Mouse (Mus musculus): ENCODE measurements at regions not wholly inside any gene's neighbourhood (a gene's known extent, or its start where the extent isn't known, plus 50 kb on each side); places are given as distances from the start of the nearest gene placed in this dataset.

DNA sequence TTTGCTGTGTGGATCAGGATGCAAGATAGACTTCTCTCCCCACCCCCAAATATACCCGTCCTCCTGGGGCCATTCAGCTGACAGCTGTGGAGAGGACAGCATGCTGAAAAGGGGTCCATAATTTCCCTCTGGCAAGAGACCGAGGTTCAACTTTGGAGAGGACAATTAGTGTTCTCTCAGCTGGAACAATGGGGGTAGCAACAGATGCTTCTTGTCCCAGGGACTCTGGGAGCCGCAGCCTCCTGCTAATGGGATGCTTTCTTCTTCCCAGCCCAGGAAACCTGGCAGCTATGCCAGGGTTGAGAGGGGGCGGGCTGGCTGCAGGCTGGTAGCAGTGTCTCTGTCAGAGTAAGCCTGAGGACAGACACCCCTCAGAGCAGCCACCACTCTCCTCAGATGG, 433.0 kb upstream of the Sall1 start:
- no peak overlapping the region for H3K27ac ChIP-seq (replicated peaks)
- no peaks in the 10 kb centered on the region for H3K36me3 ChIP-seq
- ATAC-seq (ENCODE audit: insufficient number of reproducible peaks, low FRiP score, low TSS enrichment, low read depth), result no peak
- H3K4me3 ChIP-seq (replicated peaks), result no peak overlapping the region
- no peaks in the 10 kb centered on the region for H3K9me3 ChIP-seq (replicated peaks)
- no peak overlapping the region for H3K9ac ChIP-seq
- H3K4me1 ChIP-seq, result no peaks in the 10 kb centered on the region
- no peaks in the 10 kb centered on the region; the same call in 1 of the 2 replicates for H3K27me3 ChIP-seq
- 33% methylated on average over 4 of the region's 4 CpGs for WGBS
- H3K4me2 ChIP-seq (replicated peaks), result no peak overlapping the region

DNA sequence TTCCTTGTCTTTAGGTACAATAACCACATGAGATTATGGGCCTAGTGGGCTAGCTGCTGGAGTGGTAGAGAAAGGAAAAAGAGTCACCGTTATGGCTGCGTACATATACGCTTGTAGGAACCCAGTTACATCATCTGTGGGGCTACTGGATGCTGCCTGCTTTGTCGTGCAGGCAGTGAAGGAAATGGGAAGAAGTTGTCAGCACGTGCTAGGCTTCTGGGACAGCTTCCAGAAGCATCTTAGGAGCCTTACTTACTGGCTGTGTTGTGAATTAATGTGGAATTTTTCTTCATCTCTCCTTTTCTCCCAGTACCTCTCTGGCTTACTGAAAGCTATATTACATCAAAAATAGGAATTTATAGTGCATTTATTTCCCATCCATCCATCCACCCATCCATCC, 427.2 kb upstream of the Sall1 start:
- H3K4me1 ChIP-seq, result no peaks in the 10 kb centered on the region
- no peaks in the 10 kb centered on the region for H3K36me3 ChIP-seq
- 81% methylated on average over 5 of the region's 5 CpGs for WGBS
- H3K9ac ChIP-seq, result no peak overlapping the region
- no peak overlapping the region for H3K27ac ChIP-seq (replicated peaks)
- no peak overlapping the region for H3K4me3 ChIP-seq (replicated peaks)
- no peaks in the 10 kb centered on the region; the same call in 1 of the 2 replicates for H3K27me3 ChIP-seq
- ATAC-seq (ENCODE audit: insufficient number of reproducible peaks, low FRiP score, low TSS enrichment, low read depth), result no peak
- no peak overlapping the region for H3K4me2 ChIP-seq (replicated peaks)
- H3K9me3 ChIP-seq (replicated peaks), result no peaks in the 10 kb centered on the region

DNA sequence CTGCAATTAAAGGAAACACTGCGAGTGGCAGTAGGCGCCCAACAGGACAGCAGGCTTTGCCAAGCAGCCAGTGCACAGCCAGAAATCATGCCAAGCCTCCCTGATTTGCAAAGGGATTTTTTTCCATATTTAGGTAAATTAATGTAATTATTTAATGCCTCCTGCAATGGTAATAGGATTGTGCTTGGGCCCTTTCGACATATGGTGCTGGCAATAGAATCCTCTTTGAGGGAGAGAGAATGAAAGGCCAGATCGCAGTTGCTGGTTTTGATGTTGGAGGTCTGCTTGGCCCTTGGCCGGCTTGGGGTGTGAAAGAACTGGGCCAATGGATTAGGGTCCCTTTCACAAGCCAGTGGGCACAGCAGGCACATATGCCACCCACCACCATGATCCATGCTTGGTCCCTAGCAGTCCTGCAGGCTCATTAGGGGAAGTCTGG, 424.8 kb upstream of the Sall1 start:
- Histone ChIP-seq H3K4me2 (replicated peaks) (no peak overlapping the region), H3K9me3 (replicated peaks) (no peaks in the 10 kb centered on the region), H3K36me3 (no peaks in the 10 kb centered on the region), H3K4me1 (no peaks in the 10 kb centered on the region), H3K27ac (replicated peaks) (no peak overlapping the region), H3K9ac (no peak overlapping the region), H3K4me3 (replicated peaks) (no peak overlapping the region), H3K27me3 (no peaks in the 10 kb centered on the region; the same call in 1 of the 2 replicates)
- no peak for ATAC-seq (ENCODE audit: insufficient number of reproducible peaks, low FRiP score, low TSS enrichment, low read depth)
- WGBS, result 71% methylated on average over 5 of the region's 5 CpGs

DNA sequence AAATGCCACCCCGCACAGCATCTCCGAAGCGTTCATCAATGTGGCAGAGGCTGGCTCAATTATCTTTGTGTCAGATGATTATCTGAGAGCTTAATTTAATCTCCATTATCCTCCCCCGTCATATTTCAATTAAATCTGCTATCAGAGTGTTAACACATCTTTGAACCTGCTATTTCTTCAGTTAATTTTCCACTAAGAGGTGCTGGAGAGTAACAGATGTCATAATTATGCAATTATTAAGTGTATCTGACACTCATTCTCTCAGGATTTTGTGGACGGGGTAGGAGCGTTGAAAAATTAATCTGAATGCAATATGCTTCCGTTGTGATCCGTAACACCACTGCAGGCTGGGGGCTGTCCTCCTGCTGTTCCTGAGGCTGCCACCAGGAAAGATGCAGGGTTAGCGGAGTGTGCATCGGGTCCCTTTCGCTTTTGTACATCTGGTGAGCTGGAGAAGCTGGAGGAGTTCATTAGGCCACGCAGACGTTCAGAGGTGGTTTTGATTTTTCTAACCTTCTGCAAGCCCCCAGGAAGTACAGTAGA, 421.3 kb upstream of the Sall1 start:
- no peak overlapping the region for H3K4me2 ChIP-seq (replicated peaks)
- H3K9me3 ChIP-seq (replicated peaks), result no peaks in the 10 kb centered on the region
- no peaks in the 10 kb centered on the region for H3K36me3 ChIP-seq
- ATAC-seq (ENCODE audit: insufficient number of reproducible peaks, low FRiP score, low TSS enrichment, low read depth), result no peak
- WGBS, result 82% methylated on average over 13 of the region's 13 CpGs
- no peak overlapping the region for H3K27ac ChIP-seq (replicated peaks)
- H3K9ac ChIP-seq, result no peak overlapping the region
- H3K4me1 ChIP-seq, result no peaks in the 10 kb centered on the region
- H3K4me3 ChIP-seq (replicated peaks), result no peak overlapping the region
- H3K27me3 ChIP-seq, result no peaks in the 10 kb centered on the region

DNA sequence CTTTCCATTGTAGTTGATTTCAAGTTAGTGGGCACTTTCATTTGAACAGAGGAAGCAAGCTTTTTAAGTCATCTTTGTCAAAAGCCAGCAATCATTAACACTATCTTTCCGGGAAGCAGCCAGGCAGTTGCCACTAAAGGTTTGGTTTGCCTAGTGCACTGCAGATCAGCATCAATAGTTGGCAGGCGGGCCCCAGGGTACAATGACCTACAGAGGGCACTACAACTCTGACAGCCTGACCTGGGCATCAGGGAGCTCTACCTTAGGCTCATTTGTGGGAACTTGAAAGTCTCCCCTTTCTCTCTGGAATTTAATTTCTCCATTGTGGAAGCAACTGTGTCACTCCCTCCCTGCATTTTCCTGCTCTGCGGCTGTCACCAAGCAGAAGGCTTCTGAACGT, 412.6 kb upstream of the Sall1 start:
- H3K36me3 ChIP-seq, result no peaks in the 10 kb centered on the region
- WGBS, result 41% methylated on average over 4 of the region's 4 CpGs
- H3K4me2 ChIP-seq (replicated peaks), result no peak overlapping the region
- H3K4me1 ChIP-seq, result peaks cover 8% of the 10 kb centered on the region; the same call in 1 of the 2 replicates
- H3K9me3 ChIP-seq (replicated peaks), result no peaks in the 10 kb centered on the region
- no peak overlapping the region for H3K9ac ChIP-seq
- peaks cover 6% of the 10 kb centered on the region for H3K27me3 ChIP-seq
- no peak overlapping the region for H3K27ac ChIP-seq (replicated peaks)
- no peak for ATAC-seq (ENCODE audit: insufficient number of reproducible peaks, low FRiP score, low TSS enrichment, low read depth)
- H3K4me3 ChIP-seq (replicated peaks), result no peak overlapping the region

DNA sequence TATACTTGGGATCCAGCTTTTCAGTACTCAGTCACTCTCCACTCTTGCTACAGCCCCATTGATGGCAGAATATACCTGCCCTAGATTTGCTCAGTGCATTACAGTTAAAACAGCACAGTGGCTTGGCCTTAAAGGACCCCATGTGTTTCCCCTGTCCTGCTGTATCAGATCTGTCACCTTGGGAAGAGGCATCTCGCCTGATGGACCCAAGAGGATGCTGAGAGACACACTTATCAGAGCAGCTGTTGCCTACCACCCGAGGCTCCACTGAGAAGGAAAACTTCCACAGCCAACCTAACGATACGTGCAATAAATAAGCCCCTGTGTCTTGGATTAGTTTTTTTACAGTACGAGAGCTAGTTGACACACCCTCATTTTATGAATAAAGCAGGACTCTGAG, 411.8 kb upstream of the Sall1 start:
- ATAC-seq (ENCODE audit: insufficient number of reproducible peaks, low FRiP score, low TSS enrichment, low read depth), result no peak
- Histone ChIP-seq H3K9me3 (replicated peaks) (no peaks in the 10 kb centered on the region), H3K27me3 (peaks cover 6% of the 10 kb centered on the region), H3K36me3 (no peaks in the 10 kb centered on the region), H3K4me1 (peaks cover 8% of the 10 kb centered on the region; the same call in 1 of the 2 replicates), H3K4me2 (replicated peaks) (no peak overlapping the region), H3K27ac (replicated peaks) (no peak overlapping the region), H3K9ac (no peak overlapping the region), H3K4me3 (replicated peaks) (no peak overlapping the region)
- WGBS, result 68% methylated on average over 5 of the region's 5 CpGs

DNA sequence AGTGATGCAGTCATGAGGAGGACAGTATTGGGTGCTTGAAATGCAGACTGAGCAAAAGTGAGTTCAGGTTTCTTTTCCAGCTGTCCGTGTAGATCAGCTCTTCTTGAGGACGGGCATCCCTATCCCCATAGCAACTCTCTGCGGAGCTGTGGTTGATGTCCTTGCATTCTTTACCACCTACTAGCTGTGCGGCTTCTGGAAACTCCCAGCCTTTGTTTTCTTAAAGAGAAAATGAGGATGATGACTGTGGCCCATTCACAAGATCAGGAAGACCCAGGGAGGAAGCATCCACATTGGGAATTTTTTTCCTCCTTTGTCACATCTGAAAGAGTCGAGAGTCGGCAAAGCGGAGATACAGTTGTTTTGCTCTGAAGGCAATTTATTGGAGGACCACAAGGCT, 410.2 kb upstream of the Sall1 start:
- Histone ChIP-seq H3K4me1 (no peaks in the 10 kb centered on the region), H3K27me3 (peaks cover 6% of the 10 kb centered on the region), H3K4me3 (replicated peaks) (no peak overlapping the region), H3K9me3 (replicated peaks) (no peaks in the 10 kb centered on the region), H3K4me2 (replicated peaks) (no peak overlapping the region), H3K9ac (no peak overlapping the region), H3K27ac (replicated peaks) (no peak overlapping the region), H3K36me3 (no peaks in the 10 kb centered on the region)
- 70% methylated on average over 7 of the region's 7 CpGs for WGBS
- ATAC-seq (ENCODE audit: insufficient number of reproducible peaks, low FRiP score, low TSS enrichment, low read depth), result no peak

DNA sequence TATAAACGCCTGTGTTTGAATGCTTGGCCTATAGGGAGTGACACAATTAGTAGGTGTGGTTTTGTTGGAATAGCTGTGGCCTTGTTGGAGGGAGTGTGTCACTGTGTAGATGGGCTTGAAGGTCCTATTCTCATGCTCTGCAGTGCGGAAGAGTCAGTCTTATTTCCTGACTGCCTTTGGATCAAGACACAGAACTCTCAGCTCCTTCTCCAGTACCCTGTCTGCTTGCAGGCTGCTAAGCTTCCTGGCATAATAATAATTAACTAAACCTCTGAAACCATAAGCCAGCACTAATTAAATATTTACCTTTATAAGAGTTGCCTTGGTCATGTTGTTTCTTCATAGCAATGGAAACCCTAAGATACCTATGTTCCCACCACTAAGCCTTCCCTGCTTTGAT, 409.8 kb upstream of the Sall1 start:
- no peak overlapping the region for H3K9ac ChIP-seq

DNA sequence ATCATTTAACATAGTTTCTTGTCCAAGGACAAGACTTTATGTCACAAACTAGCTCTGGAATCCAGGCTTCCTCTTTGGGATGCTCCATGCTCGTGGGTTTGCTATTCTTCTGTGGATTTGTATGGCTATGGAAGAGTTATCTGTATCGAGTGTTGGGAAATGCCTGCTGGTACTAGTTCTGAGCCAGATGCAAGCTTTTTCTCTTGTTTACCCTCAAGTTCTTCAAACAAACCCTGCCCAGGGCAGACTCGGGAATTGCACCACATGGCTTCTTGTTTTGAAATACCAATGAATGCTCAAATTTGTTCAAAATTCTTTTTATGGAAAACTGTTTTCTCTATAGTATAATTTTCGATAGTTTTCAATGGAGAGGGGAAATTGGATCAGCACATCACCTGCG, 400.5 kb upstream of the Sall1 start:
- H3K27me3 ChIP-seq, result no peaks in the 10 kb centered on the region
- WGBS, result 59% methylated on average over 5 of the region's 5 CpGs
- no peak overlapping the region for H3K4me3 ChIP-seq (replicated peaks)
- H3K9ac ChIP-seq, result no peak overlapping the region
- H3K9me3 ChIP-seq (replicated peaks), result no peaks in the 10 kb centered on the region
- no peak overlapping the region for H3K4me2 ChIP-seq (replicated peaks)
- no peak for ATAC-seq (ENCODE audit: insufficient number of reproducible peaks, low FRiP score, low TSS enrichment, low read depth)
- no peaks in the 10 kb centered on the region for H3K36me3 ChIP-seq
- no peaks in the 10 kb centered on the region for H3K4me1 ChIP-seq
- no peak overlapping the region for H3K27ac ChIP-seq (replicated peaks)

More for the DNA sequence above, 409.8 kb upstream of the Sall1 start:
- Histone ChIP-seq H3K4me3 (replicated peaks) (no peak overlapping the region), H3K36me3 (no peaks in the 10 kb centered on the region), H3K4me1 (no peaks in the 10 kb centered on the region), H3K27me3 (peaks cover 6% of the 10 kb centered on the region), H3K4me2 (replicated peaks) (no peak overlapping the region), H3K27ac (replicated peaks) (no peak overlapping the region), H3K9me3 (replicated peaks) (no peaks in the 10 kb centered on the region)
- 89% methylated on average over 2 of the region's 2 CpGs for WGBS
- no peak for ATAC-seq (ENCODE audit: insufficient number of reproducible peaks, low FRiP score, low TSS enrichment, low read depth)

DNA sequence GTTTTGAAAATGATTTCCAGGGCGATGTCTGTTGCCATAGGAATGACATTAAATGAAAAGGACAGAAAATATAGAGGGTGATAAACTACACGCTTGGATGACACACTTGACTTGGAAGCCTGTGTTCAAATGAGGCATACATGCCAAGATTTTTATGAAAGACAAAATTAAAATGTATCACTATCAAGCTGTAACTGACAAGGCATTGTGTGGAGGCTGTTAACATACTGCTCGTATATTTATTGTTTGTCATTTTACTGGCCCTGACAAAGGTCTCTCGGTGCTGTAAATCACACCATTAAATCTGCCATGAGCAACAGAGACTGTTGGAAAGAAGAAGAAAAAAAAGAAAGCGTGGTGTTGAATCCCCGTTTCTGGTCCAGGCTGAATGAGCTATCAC, 395.3 kb upstream of the Sall1 start:
- H3K4me3 ChIP-seq (replicated peaks), result no peak overlapping the region
- no peak overlapping the region for H3K9ac ChIP-seq
- H3K27ac ChIP-seq (replicated peaks), result no peak overlapping the region
- H3K9me3 ChIP-seq (replicated peaks), result no peaks in the 10 kb centered on the region
- ATAC-seq (ENCODE audit: insufficient number of reproducible peaks, low FRiP score, low TSS enrichment, low read depth), result no peak
- H3K36me3 ChIP-seq, result no peaks in the 10 kb centered on the region
- WGBS, result 72% methylated on average over 6 of the region's 6 CpGs
- no peaks in the 10 kb centered on the region for H3K27me3 ChIP-seq
- H3K4me1 ChIP-seq, result no peaks in the 10 kb centered on the region
- H3K4me2 ChIP-seq (replicated peaks), result no peak overlapping the region

DNA sequence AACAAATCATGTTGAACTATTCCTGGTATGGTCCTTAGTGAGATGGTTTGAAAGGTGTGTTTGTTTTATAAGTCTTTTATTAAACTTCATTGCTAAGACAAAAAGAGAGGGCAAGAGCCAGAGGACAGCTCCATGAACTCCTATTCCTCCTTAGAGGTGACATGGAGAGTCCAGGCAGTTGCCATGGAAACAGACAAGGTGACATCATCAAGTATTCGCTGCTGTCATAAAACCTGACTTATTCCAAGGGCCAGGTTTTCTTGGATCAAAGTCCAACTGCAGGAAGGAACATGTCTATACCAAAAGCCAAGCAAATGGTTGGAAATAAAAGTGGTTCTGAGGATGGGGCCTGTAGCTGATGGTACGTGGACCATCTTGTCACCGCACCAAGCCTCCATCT, 383.0 kb upstream of the Sall1 start:
- Histone ChIP-seq H3K9me3 (replicated peaks) (no peaks in the 10 kb centered on the region), H3K4me3 (replicated peaks) (no peak overlapping the region), H3K27me3 (no peaks in the 10 kb centered on the region), H3K27ac (replicated peaks) (no peak overlapping the region), H3K9ac (no peak overlapping the region), H3K4me1 (no peaks in the 10 kb centered on the region), H3K4me2 (replicated peaks) (no peak overlapping the region), H3K36me3 (no peaks in the 10 kb centered on the region)
- 61% methylated on average over 3 of the region's 3 CpGs for WGBS
- no peak for ATAC-seq (ENCODE audit: insufficient number of reproducible peaks, low FRiP score, low TSS enrichment, low read depth)

DNA sequence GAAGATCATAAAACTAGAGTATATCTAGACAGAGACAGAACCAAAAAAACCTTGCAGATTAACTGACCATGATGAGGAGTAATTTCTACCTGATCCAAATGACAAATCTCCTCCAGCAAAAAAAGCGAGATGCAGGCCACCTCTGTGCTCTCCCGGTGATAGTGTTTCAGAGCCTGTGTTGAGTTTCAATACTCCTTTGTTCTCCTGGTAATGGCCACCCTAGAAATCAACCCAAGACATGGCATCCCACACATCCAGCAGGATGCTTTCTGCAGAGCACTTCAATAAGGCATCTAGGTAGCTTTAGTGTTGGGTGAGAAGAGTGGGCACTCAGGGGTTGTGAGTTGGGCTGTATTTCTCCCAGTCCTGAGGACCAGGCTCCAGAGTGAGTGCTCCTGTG, 371.3 kb upstream of the Sall1 start:
- peaks cover 6% of the 10 kb centered on the region; the same call in 1 of the 2 replicates for H3K27me3 ChIP-seq
- H3K9me3 ChIP-seq (replicated peaks), result no peaks in the 10 kb centered on the region
- 58% methylated on average over 2 of the region's 2 CpGs for WGBS
- H3K36me3 ChIP-seq, result no peaks in the 10 kb centered on the region
- H3K9ac ChIP-seq, result no peak overlapping the region
- no peak overlapping the region for H3K27ac ChIP-seq (replicated peaks)
- no peak overlapping the region for H3K4me3 ChIP-seq (replicated peaks)
- H3K4me1 ChIP-seq, result no peaks in the 10 kb centered on the region
- ATAC-seq (ENCODE audit: insufficient number of reproducible peaks, low FRiP score, low TSS enrichment, low read depth), result no peak
- H3K4me2 ChIP-seq (replicated peaks), result no peak overlapping the region

All from embryonic facial prominence, embryonic 15.5 days (tissue).